Mouse (Mus musculus): Measurements from ENCODE around the gene Wdr59. TPM values are rescaled to one million over a fixed set of nuclear protein-coding genes. Genes with fewer than 3 reads are reported as not detected.
A peak's percentile ranks its signal among the peaks of the same experiment; 100 is the strongest.

The Wdr59 gene
- polyA plus RNA-seq, 1 experiment from 2014 or later: 3.8 TPM

DNA sequence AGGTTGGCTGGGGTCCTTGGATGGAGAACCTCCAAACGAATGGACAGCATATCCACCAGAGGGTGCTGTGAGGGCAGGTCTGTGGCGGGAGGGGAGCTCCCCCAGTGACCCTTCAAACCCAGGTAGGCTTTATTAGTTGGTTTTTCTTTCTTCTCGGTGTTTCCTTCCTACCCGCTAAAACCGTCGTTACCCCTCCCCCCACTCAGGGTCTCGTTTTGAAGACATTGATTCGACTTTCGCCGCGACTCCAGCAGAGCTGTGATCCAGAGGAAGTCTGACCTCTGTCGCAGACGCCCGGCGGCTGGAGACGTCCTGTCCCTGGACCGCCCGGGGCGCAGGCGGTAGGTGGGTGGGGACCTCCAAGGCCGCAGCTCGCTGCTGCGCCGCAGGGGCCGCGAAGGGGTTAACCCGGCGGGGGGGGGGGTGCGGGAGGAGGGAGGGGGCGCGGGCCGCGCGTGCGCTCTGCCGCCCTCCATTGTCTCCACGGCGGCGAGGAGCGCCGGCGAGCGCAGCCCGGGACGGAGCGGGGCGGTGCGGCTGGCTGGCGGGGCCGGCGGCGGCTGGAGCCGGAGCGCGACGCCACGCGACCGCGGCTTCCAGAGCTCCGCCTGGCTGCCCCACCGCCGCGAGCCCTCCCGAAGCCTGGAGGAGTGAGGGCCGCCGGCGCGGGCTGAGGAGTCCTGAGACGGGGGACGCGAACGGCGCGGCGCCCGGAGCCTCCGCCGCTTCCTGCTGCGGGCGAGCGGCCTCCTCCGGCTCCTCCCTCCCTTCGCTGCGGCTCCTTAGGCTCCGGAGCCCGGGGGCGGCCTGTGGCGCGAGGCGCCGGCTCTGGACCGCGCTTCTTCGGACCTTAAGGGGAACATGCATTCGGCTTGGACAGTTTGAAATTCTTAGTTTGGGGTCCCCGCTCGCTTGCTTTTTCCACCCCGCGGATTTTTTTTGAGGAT is 14.4 kb upstream of the Wdr59 start, which contains the start of gene Znrf1:
Znrf1 (plus strand) TSS at position 67 of the 947 bp plus-strand sequence.
- peaks cover 46% of the 10 kb centered on the region for H3K4me1 ChIP-seq (replicated peaks)
- H3K27me3 ChIP-seq (ENCODE audit: insufficient read depth, poor library complexity, severe bottlenecking): no peaks in the 10 kb centered on the region
- H3K36me3 ChIP-seq: no peaks in the 10 kb centered on the region; the same call in 1 of the 2 replicates
- peak; percentile 89 for DNase-seq (ENCODE audit: low spot score)
- peak within 1 kb of the TSS; percentile 97 for H3K4me3 ChIP-seq
- WGBS: under 1% methylated on average over 81 of the region's 100 CpGs
- H3K9me3 ChIP-seq: no peaks in the 10 kb centered on the region
- peak within 1 kb of the TSS; percentile 99 for H3K27ac ChIP-seq

DNA sequence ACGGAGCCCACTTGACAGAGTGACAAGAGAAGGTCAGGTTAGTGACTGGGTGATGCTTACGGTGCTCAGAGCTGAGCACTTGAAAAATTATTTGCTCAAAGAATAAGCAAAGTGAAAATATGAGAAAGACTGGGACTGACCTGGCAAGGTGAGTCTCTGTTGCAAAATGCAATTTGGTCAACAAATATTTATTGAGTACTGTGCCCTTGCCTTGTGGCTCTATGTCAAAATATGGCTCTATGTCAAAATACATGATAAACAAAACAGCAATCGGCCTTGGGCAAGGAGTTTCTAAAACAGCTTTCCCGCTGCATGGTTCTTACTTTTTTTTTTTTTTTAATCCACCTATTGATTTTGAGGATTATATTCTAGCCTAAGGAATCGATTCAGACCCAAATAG is 13.6 kb upstream of the Wdr59 start:
- Histone ChIP-seq H3K9me3 (no peaks in the 10 kb centered on the region), H3K27me3 (ENCODE audit: insufficient read depth, poor library complexity, severe bottlenecking) (no peaks in the 10 kb centered on the region), H3K36me3 (no peaks in the 10 kb centered on the region), H3K27ac (peak overlapping the region; percentile 99; the same call in 1 of the 2 replicates), H3K4me3 (peak overlapping the region; percentile 97), H3K4me1 (replicated peaks) (peaks cover 39% of the 10 kb centered on the region)
- 56% methylated on average over 5 of the region's 5 CpGs for WGBS
- DNase-seq (ENCODE audit: low spot score): no peak

DNA sequence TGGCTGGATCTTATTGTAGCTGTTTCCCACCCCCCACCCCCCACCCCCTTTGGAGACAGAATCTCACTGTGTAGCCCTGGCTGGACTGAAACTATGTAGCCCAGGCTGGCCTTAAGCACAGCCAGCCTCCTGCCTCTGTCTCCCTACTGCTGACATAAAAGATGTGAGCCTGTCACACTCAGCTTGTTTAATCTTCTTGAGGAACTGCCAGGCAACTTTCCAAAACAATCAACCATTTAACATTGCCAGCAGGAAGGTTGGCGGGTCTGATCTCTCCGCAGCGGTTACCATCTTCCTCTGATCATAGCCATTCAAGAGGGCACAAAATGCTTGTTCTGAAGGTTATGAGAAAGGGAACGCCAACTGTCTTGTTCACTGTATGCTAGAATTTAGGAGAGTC is 11.6 kb upstream of the Wdr59 start:
- Histone ChIP-seq H3K9me3 (no peaks in the 10 kb centered on the region), H3K4me3 (no peak overlapping the region), H3K36me3 (no peaks in the 10 kb centered on the region), H3K27me3 (ENCODE audit: insufficient read depth, poor library complexity, severe bottlenecking) (no peaks in the 10 kb centered on the region), H3K27ac (no peak overlapping the region), H3K4me1 (replicated peaks) (peaks cover 19% of the 10 kb centered on the region)
- no peak for DNase-seq (ENCODE audit: low spot score)
- WGBS: 70% methylated on average over 4 of the region's 4 CpGs

DNA sequence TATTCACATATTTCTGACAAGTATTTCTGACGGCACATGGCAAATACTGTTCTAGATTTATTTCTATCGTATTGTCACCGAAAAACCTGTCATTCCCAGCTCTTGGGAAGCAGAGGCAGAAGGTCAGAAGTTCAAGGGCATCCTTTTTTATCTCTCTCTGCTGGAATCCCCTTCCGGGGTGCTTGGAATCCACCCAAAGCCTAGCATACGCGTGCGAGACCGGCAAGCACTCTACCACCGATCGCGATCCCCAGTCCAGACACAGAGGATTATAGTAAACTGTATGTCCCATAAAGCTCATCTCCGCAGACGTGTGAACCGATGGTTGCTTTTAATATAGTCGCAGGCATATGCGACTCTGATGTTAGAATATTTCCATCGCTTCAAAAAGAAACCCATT is 9.7 kb upstream of the Wdr59 start:
- H3K4me3 ChIP-seq: no peak overlapping the region
- WGBS: 89% methylated on average over 17 of the region's 17 CpGs
- H3K36me3 ChIP-seq: no peaks in the 10 kb centered on the region
- H3K9me3 ChIP-seq: no peaks in the 10 kb centered on the region
- H3K27me3 ChIP-seq (ENCODE audit: insufficient read depth, poor library complexity, severe bottlenecking): no peaks in the 10 kb centered on the region
- H3K4me1 ChIP-seq (replicated peaks): 0 out of 2 replicates have a peak, but pooled peaks cover 5% of the 10 kb centered on the region
- H3K27ac ChIP-seq: no peak overlapping the region
- DNase-seq (ENCODE audit: low spot score): no peak

DNA sequence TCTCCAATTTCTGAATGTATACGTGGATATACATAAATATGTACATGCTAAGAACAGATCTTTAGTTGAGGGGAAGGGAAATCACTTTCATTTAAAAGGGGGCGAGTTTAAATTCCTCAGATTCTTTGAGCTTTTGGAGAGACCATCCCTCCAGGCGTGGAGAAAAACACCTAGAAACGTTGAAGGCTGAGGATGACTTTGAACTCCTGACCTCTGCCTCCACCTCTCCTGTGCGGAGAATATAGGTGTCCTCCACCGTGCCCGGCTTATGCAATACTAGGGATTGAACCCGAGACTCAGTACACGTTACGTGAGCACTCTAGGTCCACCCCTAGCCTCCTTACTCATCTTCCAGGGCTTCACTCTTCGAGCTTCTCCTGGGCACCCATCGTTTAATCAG is 9.3 kb upstream of the Wdr59 start:
- DNase-seq (ENCODE audit: low spot score): no peak
- 77% methylated on average over 12 of the region's 12 CpGs for WGBS
- H3K9me3 ChIP-seq: no peaks in the 10 kb centered on the region
- 0 out of 2 replicates have a peak, but pooled peaks cover 5% of the 10 kb centered on the region for H3K4me1 ChIP-seq (replicated peaks)
- no peak overlapping the region for H3K27ac ChIP-seq
- H3K27me3 ChIP-seq (ENCODE audit: insufficient read depth, poor library complexity, severe bottlenecking): no peaks in the 10 kb centered on the region
- H3K36me3 ChIP-seq: no peaks in the 10 kb centered on the region
- no peak overlapping the region for H3K4me3 ChIP-seq

DNA sequence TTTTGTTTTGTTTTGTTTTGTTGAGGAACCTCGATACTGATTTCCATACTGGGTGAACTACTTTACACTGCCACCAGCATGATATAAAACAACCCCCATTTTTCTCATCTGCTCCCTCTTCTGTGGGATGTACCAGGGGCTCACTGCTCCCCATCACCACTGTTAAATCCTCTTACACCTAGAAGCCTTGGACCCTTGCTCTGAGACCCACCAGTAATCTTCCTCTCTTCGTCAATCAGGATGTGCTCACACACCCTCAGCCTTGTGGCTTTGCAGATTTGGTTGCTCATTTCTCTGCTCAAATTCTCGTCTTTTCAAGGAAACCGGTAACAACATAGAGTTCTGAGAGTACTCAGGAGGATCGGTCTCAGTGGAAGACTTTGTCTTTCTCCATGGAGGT is 6.2 kb upstream of the Wdr59 start:
- H3K4me1 ChIP-seq (replicated peaks): no peaks in the 10 kb centered on the region
- 82% methylated on average over 5 of the region's 5 CpGs for WGBS
- no peak for DNase-seq (ENCODE audit: low spot score)
- no peaks in the 10 kb centered on the region for H3K9me3 ChIP-seq
- H3K36me3 ChIP-seq: no peaks in the 10 kb centered on the region
- H3K27me3 ChIP-seq (ENCODE audit: insufficient read depth, poor library complexity, severe bottlenecking): no peaks in the 10 kb centered on the region
- H3K27ac ChIP-seq: no peak overlapping the region
- no peak overlapping the region for H3K4me3 ChIP-seq

DNA sequence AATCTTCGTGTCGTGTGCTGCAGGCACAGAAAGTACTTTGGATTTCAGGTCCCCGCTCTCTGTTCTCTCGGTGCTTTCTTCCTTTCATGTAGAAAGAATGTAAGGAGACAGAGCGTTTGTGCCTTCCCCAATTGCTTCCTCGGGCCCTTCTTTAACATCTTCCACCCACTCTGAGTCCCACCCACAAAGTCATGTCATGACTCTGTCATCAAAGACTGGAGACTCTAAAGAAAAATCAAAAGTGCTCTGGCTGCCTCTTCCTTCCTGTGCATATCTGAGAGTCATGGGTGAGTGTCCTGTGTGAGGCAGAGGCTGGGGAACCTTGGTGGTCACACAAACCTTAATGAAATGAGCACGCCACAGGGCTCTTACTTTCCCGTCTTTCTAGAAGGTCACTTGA is 5.3 kb upstream of the Wdr59 start:
- no peak overlapping the region for H3K4me3 ChIP-seq
- no peak overlapping the region for H3K27ac ChIP-seq
- no peak for DNase-seq (ENCODE audit: low spot score)
- WGBS: 75% methylated on average over 8 of the region's 8 CpGs
- no peaks in the 10 kb centered on the region for H3K9me3 ChIP-seq
- no peaks in the 10 kb centered on the region for H3K36me3 ChIP-seq
- peaks cover 2% of the 10 kb centered on the region; the same call in 1 of the 2 replicates for H3K4me1 ChIP-seq (replicated peaks)
- H3K27me3 ChIP-seq (ENCODE audit: insufficient read depth, poor library complexity, severe bottlenecking): no peaks in the 10 kb centered on the region

DNA sequence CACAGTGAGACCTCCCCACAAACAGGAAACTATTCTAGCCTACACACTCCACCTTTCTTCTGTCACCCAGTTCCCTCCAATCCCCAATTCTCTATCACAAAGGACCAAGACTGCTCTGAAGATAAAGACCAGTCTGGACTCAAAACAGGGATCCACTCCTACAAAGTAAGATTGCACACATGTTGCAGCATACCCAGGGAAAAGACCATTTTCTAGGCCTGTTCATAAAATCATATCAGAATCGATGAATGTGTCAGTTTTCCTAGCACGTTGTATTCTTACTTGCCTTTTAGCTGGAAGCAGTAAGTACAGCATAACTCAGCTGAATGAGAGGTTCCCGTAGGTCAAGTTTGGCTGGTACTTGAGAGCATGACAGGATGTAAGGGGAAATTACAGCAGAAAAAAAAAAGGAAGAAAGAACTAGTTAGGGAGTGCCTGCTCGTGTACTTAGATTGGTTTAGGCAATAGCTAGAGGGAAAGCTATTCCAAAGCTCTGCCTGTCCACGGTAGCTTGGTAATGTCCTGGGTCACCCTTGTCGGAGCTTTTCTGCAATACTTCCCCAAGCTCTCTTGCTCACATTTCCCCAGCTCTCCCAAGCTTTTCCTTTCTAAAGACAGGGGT is 4.6 kb upstream of the Wdr59 start:
- Histone ChIP-seq H3K9me3 (no peaks in the 10 kb centered on the region), H3K27me3 (ENCODE audit: insufficient read depth, poor library complexity, severe bottlenecking) (no peaks in the 10 kb centered on the region), H3K27ac (no peak overlapping the region), H3K4me3 (no peak overlapping the region), H3K4me1 (replicated peaks) (peaks cover 5% of the 10 kb centered on the region), H3K36me3 (no peaks in the 10 kb centered on the region)
- WGBS: 84% methylated on average over 6 of the region's 6 CpGs
- no peak for DNase-seq (ENCODE audit: low spot score)

DNA sequence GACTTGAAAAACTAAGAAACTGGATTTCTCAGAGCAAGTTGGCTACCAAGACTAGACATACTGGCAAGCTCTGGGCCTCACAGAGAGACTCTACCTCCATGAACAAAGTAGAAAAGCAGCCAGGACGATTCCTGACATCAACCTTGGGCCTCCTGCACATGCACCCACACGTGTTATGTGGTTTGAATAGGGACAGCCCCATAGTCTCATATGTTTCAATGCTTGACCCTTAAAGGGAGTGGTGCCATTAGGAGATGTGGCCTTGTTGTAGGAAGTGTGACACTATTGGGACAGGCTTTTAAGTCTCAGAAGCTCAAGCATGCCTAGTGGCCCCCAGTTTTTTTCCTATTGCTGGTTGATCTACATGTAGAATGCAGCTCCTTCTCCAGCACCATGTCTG is 4.4 kb downstream of the Wdr59 start:
- peaks cover 15% of the 10 kb centered on the region for H3K36me3 ChIP-seq
- H3K27me3 ChIP-seq (ENCODE audit: insufficient read depth, poor library complexity, severe bottlenecking): no peaks in the 10 kb centered on the region
- no peaks in the 10 kb centered on the region for H3K9me3 ChIP-seq
- peaks cover 15% of the 10 kb centered on the region for H3K4me1 ChIP-seq (replicated peaks)
- H3K27ac ChIP-seq: no peak overlapping the region
- DNase-seq (ENCODE audit: low spot score): no peak
- WGBS: 87% methylated on average over 2 of the region's 2 CpGs
- no peak overlapping the region for H3K4me3 ChIP-seq

DNA sequence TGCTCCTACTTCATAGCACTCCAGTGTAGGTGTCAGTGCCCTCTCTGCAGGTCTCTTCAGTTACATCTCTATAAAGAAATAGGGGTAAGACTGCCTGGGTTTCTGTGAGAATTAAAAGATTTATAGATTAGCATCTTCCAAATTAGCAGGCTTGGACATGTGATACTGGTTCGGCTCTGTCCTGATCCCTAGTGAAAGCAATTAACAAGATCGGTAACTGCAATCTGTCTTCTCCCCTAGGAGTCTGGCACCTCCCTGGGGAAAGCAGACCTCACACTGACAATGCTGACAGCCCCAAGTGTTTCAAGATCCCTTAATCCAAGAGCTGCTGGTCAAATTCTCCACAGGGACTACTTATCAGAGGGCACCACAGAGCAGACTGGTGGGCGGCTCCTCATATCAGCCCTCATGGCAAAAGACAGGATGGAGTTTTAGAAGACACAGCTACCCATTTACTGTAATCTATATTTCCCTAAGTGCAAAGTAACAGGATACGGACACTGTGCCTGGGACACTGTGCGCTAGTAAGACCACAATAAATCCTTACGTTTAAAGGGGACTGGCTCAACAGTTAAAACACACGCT is 5.3 kb downstream of the Wdr59 start:
- Histone ChIP-seq H3K27ac (no peak overlapping the region), H3K4me1 (replicated peaks) (peaks cover 10% of the 10 kb centered on the region), H3K4me3 (no peak overlapping the region), H3K27me3 (ENCODE audit: insufficient read depth, poor library complexity, severe bottlenecking) (no peaks in the 10 kb centered on the region), H3K9me3 (no peaks in the 10 kb centered on the region), H3K36me3 (peaks cover 15% of the 10 kb centered on the region)
- DNase-seq (ENCODE audit: low spot score): no peak
- 84% methylated on average over 7 of the region's 7 CpGs for WGBS

DNA sequence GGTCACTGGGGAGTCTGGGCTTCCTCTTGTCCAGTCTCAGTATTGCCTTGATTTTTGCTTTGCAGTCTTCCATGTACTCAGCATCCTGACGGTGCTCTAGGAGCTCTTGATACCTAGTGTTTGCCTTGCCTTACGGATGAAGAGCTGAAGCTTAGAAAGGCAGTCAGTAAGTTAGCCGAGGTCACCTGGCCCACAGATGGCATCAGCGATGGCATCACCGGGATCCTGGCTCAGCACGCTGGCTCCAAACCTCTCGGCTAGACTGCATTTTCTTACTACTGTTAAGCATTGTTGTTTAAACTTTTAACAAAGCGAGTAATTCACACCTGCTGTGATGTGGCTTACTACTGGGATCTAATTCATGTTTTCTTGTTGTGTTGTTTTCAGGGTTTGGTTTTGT is 8.4 kb downstream of the Wdr59 start:
- Histone ChIP-seq H3K4me1 (replicated peaks) (peaks cover 7% of the 10 kb centered on the region; the same call in 1 of the 2 replicates), H3K9me3 (no peaks in the 10 kb centered on the region), H3K36me3 (peaks cover 15% of the 10 kb centered on the region), H3K27me3 (ENCODE audit: insufficient read depth, poor library complexity, severe bottlenecking) (no peaks in the 10 kb centered on the region), H3K27ac (no peak overlapping the region), H3K4me3 (no peak overlapping the region)
- WGBS: 82% methylated on average over 8 of the region's 8 CpGs
- no peak for DNase-seq (ENCODE audit: low spot score)

DNA sequence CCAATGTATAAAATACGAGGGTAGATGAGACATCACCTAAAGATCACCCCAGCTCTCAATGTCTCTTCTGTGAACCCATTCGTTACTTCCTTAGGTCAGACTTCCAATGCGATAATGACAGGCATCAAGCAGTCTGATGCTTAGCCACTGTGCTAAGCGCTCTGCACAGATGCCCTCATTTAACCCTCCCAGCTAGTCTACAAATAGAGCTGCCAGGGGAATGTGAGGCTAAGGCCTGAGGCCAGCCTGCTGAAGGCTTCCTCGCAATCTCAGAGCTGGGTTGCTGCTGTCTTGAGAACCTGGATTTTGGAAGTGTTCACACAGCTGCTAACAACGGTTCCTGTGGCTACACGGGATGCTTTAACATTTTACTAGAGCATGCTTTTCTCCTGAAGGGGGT is 9.0 kb downstream of the Wdr59 start:
- H3K27me3 ChIP-seq (ENCODE audit: insufficient read depth, poor library complexity, severe bottlenecking): no peaks in the 10 kb centered on the region
- no peak for DNase-seq (ENCODE audit: low spot score)
- WGBS: 85% methylated on average over 7 of the region's 7 CpGs
- H3K4me3 ChIP-seq: no peak overlapping the region
- no peak overlapping the region for H3K27ac ChIP-seq
- peaks cover 7% of the 10 kb centered on the region; the same call in 1 of the 2 replicates for H3K4me1 ChIP-seq (replicated peaks)
- H3K9me3 ChIP-seq: no peaks in the 10 kb centered on the region
- peaks cover 15% of the 10 kb centered on the region for H3K36me3 ChIP-seq

DNA sequence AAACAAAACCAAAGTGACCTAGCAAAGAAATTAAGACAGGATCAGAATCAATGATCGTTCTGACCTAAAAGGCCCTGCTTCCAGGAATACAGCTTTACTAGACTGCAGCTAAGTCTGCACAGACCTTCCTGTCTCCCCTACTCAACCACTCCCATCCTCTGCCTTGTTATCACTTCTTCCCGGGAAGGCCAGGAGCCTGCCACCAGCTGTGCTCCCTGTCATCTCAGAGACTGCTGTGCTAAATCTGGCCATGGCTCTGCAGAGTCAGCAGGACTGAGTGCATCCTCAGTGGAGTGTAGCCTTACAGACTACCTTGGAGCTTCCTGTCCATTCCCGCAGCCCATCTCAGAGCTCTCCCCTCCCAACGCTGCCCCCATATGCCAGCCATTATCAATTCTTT is 11.5 kb downstream of the Wdr59 start:
- Histone ChIP-seq H3K27ac (0 out of 2 replicates have a peak overlapping the region, but pooled peaks have one; percentile 4), H3K4me3 (no peak overlapping the region), H3K9me3 (no peaks in the 10 kb centered on the region), H3K27me3 (ENCODE audit: insufficient read depth, poor library complexity, severe bottlenecking) (no peaks in the 10 kb centered on the region), H3K4me1 (replicated peaks) (peaks cover 7% of the 10 kb centered on the region; the same call in 1 of the 2 replicates), H3K36me3 (peaks cover 2% of the 10 kb centered on the region)
- 68% methylated on average over 4 of the region's 4 CpGs for WGBS
- no peak for DNase-seq (ENCODE audit: low spot score)
